Mouse (Mus musculus) CH12.LX (cell line): ENCODE results near the gene Rptor. TPM values are rescaled to one million over a fixed set of nuclear protein-coding genes. Genes with fewer than 3 reads are reported as not detected.

Source experiments
- DNase-seq: peaks from one replicate; pipeline ENCODE4 v3.0.0-alpha.2; 2013; ENCODE audit errors: extremely low read depth
- H3K27ac ChIP-seq: 2 replicates; pipeline ENCODE4 v1.5.1; 2012; ENCODE audit warnings: low read depth, mild to moderate bottlenecking, control low read depth, moderate library complexity; ENCODE audit not compliant: insufficient read depth
- H3K27me3 ChIP-seq: replicated peaks from 2 replicates; pipeline ENCODE3; 2012; ENCODE audit warnings: inconsistent platforms
- H3K36me3 ChIP-seq, 2 experiments: replicated peaks in 1 of 2; 2 replicates each; pipeline versions ENCODE3 to v1.6.1; 2012; ENCODE audit warnings: inconsistent platforms in 1 of 2, low read length in 1 of 2, mild to moderate bottlenecking in 1 of 2, mixed read lengths in 1 of 2, moderate library complexity in 1 of 2; ENCODE audit not compliant: control insufficient read depth in 1 of 2, insufficient read depth in 1 of 2
- H3K4me1 ChIP-seq, 2 experiments: 2 replicates each; pipeline ENCODE4 v1.6.1; 2012; ENCODE audit warnings: inconsistent platforms in 1 of 2, moderate library complexity in 1 of 2; ENCODE audit not compliant: insufficient read depth in 2 of 2, control insufficient read depth in 1 of 2
- H3K4me2 ChIP-seq: 2 replicates; pipeline ENCODE4 v1.6.1; 2012; ENCODE audit warnings: low read depth, mild to moderate bottlenecking, control low read depth; ENCODE audit not compliant: poor library complexity, insufficient read depth, severe bottlenecking
- H3K4me3 ChIP-seq, 3 experiments: fragments of 150-350 bp in 1 of 3; sonication (generic) in 1 of 3; replicated peaks in 1 of 3; 2 replicates each; pipeline versions ENCODE3 to v1.5.1; 2011 to 2012; ENCODE audit warnings: low read depth in 2 of 3, low read length in 2 of 3, mild to moderate bottlenecking in 2 of 3, moderate library complexity in 2 of 3, control low read depth in 1 of 3, improper control_type of control experiment in 1 of 3, inconsistent platforms in 1 of 3, mixed read lengths in 1 of 3; ENCODE audit not compliant: poor library complexity in 1 of 3
- H3K79me2 ChIP-seq: replicated peaks from 2 replicates; pipeline ENCODE4 v1.6.1; 2012; ENCODE audit warnings: mild to moderate bottlenecking, moderate library complexity; ENCODE audit not compliant: control insufficient read depth, poor library complexity, insufficient read depth, severe bottlenecking; ENCODE audit errors: extremely low read depth
- H3K9ac ChIP-seq: 2 replicates; pipeline ENCODE4 v1.6.1; 2012; ENCODE audit warnings: low read depth, mild to moderate bottlenecking, control low read depth, moderate library complexity; ENCODE audit not compliant: insufficient read depth
- H3K9me3 ChIP-seq: replicated peaks from 2 replicates; pipeline ENCODE3; 2012; ENCODE audit warnings: low read length, inconsistent platforms, mixed read lengths
- BHLHE40 ChIP-seq: IDR thresholded peaks from 2 replicates; pipeline ENCODE4 v1.6.1; 2011; ENCODE audit warnings: mild to moderate bottlenecking, low read depth, low read length, improper control_type of control experiment
- CHD2 ChIP-seq: IDR thresholded peaks from 2 replicates; pipeline ENCODE4 v1.6.1; 2011; ENCODE audit warnings: low read length, improper control_type of control experiment
- CTCF ChIP-seq, 2 experiments: IDR thresholded peaks in 1 of 2; conservative IDR thresholded peaks in 1 of 2; 2 replicates each; pipeline ENCODE4 v1.5.1; 2011 to 2012; ENCODE audit warnings: low read depth in 2 of 2, low read length in 2 of 2, improper control_type of control experiment in 1 of 2, inconsistent platforms in 1 of 2, mild to moderate bottlenecking in 1 of 2, moderate library complexity in 1 of 2
- ELF1 ChIP-seq: IDR thresholded peaks from 2 replicates; pipeline ENCODE4 v1.6.1; 2014; ENCODE audit warnings: low read depth, mild to moderate bottlenecking, inconsistent platforms, low read length, improper control_type of control experiment
- EP300 ChIP-seq: IDR thresholded peaks from 2 replicates; pipeline ENCODE4 v1.6.1; 2011; ENCODE audit warnings: low read length, improper control_type of control experiment
- ETS1 ChIP-seq: conservative IDR thresholded peaks from 2 replicates; pipeline ENCODE4 v1.6.1; 2012; ENCODE audit warnings: low read depth, mild to moderate bottlenecking, inconsistent platforms, low read length, improper control_type of control experiment, moderate library complexity
- GABPA ChIP-seq: IDR thresholded peaks from 2 replicates; pipeline ENCODE4 v1.6.1; 2012; ENCODE audit warnings: low read depth, low read length, improper control_type of control experiment, inconsistent platforms; ENCODE audit not compliant: insufficient replicate concordance
- HCFC1 ChIP-seq: IDR thresholded peaks from 2 replicates; pipeline ENCODE4 v1.6.1; 2012; ENCODE audit warnings: low read depth, mild to moderate bottlenecking, inconsistent platforms, low read length, improper control_type of control experiment
- IRF4 ChIP-seq: IDR thresholded peaks from 2 replicates; pipeline ENCODE4 v1.6.1; 2014; ENCODE audit warnings: low read depth, mild to moderate bottlenecking, inconsistent platforms, low read length, improper control_type of control experiment
- JUN ChIP-seq: IDR thresholded peaks from 2 replicates; pipeline ENCODE4 v1.6.1; 2011; ENCODE audit warnings: low read depth, mild to moderate bottlenecking, low read length, improper control_type of control experiment, moderate library complexity; ENCODE audit not compliant: insufficient read depth
- JUND ChIP-seq: conservative IDR thresholded peaks from 2 replicates; pipeline ENCODE4 v1.6.1; 2011; ENCODE audit warnings: low read depth, low read length, improper control_type of control experiment
- KAT2A ChIP-seq: IDR thresholded peaks from 2 replicates; pipeline ENCODE4 v1.6.1; 2012; ENCODE audit warnings: low read length, improper control_type of control experiment, inconsistent platforms; ENCODE audit not compliant: insufficient replicate concordance
- MAFK ChIP-seq: IDR thresholded peaks from 2 replicates; pipeline ENCODE4 v1.6.1; 2011; ENCODE audit warnings: low read length, improper control_type of control experiment; ENCODE audit not compliant: insufficient replicate concordance
- MAX ChIP-seq: IDR thresholded peaks from 2 replicates; pipeline ENCODE4 v1.6.1; 2011; ENCODE audit warnings: low read length, improper control_type of control experiment
- MAZ ChIP-seq: IDR thresholded peaks from 2 replicates; pipeline ENCODE4 v1.6.1; 2012; ENCODE audit warnings: low read depth, mild to moderate bottlenecking, inconsistent platforms, low read length, improper control_type of control experiment, moderate library complexity
- MEF2A ChIP-seq: IDR thresholded peaks from 2 replicates; pipeline ENCODE4 v1.6.1; 2014; ENCODE audit warnings: low read depth, mild to moderate bottlenecking, inconsistent platforms, low read length, improper control_type of control experiment, borderline replicate concordance
- MXI1 ChIP-seq: IDR thresholded peaks from 2 replicates; pipeline ENCODE4 v1.6.1; 2011; ENCODE audit warnings: mild to moderate bottlenecking, low read depth, low read length, improper control_type of control experiment
- MYC ChIP-seq: IDR thresholded peaks from 2 replicates; pipeline ENCODE4 v1.6.1; 2011; ENCODE audit warnings: low read depth, mild to moderate bottlenecking, improper control_type of control experiment, low read length
- NRF1 ChIP-seq: IDR thresholded peaks from 2 replicates; pipeline ENCODE4 v1.6.1; 2014; ENCODE audit warnings: low read depth, mild to moderate bottlenecking, inconsistent platforms, low read length, improper control_type of control experiment, moderate library complexity
- PAX5 ChIP-seq: IDR thresholded peaks from 2 replicates; pipeline ENCODE4 v1.6.1; 2012; ENCODE audit warnings: low read length, inconsistent platforms, mixed read lengths
- POLR2A ChIP-seq: IDR thresholded peaks from 2 replicates; pipeline ENCODE4 v1.6.1; 2011; ENCODE audit warnings: low read depth, mild to moderate bottlenecking, improper control_type of control experiment, low read length
- RCOR1 ChIP-seq: conservative IDR thresholded peaks from 2 replicates; pipeline ENCODE4 v1.6.1; 2012; ENCODE audit warnings: low read depth, mild to moderate bottlenecking, inconsistent platforms, low read length, improper control_type of control experiment
- SIN3A ChIP-seq: IDR thresholded peaks from 2 replicates; pipeline ENCODE4 v1.6.1; 2012; ENCODE audit warnings: low read length, improper control_type of control experiment, inconsistent platforms
- SMC3 ChIP-seq: IDR thresholded peaks from 2 replicates; pipeline ENCODE4 v1.6.1; 2011; ENCODE audit warnings: low read depth, low read length, improper control_type of control experiment
- TBP ChIP-seq: conservative IDR thresholded peaks from 2 replicates; pipeline ENCODE4 v1.6.1; 2011; ENCODE audit warnings: low read depth, low read length, improper control_type of control experiment
- TCF12 ChIP-seq: IDR thresholded peaks from 2 replicates; pipeline ENCODE4 v1.6.1; 2014; ENCODE audit warnings: low read depth, mild to moderate bottlenecking, inconsistent platforms, low read length, improper control_type of control experiment
- UBTF ChIP-seq: IDR thresholded peaks from 2 replicates; pipeline ENCODE4 v1.6.1; 2012; ENCODE audit warnings: low read depth, mild to moderate bottlenecking, inconsistent platforms, low read length, improper control_type of control experiment, moderate library complexity
- USF1 ChIP-seq: IDR thresholded peaks from 2 replicates; pipeline ENCODE4 v1.6.1; 2014; ENCODE audit warnings: low read depth, mild to moderate bottlenecking, inconsistent platforms, low read length, improper control_type of control experiment
- USF2 ChIP-seq: conservative IDR thresholded peaks from 2 replicates; pipeline ENCODE4 v1.6.1; 2011; ENCODE audit warnings: low read depth, low read length, improper control_type of control experiment
- ZC3H11A ChIP-seq: IDR thresholded peaks from 2 replicates; pipeline ENCODE4 v1.6.1; 2012; ENCODE audit warnings: low read depth, mild to moderate bottlenecking, inconsistent platforms, low read length, improper control_type of control experiment
- ZKSCAN1 ChIP-seq: IDR thresholded peaks from 2 replicates; pipeline ENCODE4 v1.6.1; 2012; ENCODE audit warnings: low read depth, inconsistent platforms, low read length, improper control_type of control experiment, borderline replicate concordance
- ZNF384 ChIP-seq: IDR thresholded peaks from 2 replicates; pipeline ENCODE4 v1.6.1; 2012; ENCODE audit warnings: low read depth, low read length, improper control_type of control experiment, inconsistent platforms
- dilution Hi-C: fragments of 300-500 bp; cut with MboI; formaldehyde crosslinking; loops from 2 replicates; pipeline ENCODE4 v1.14.3; 2020; ENCODE audit warnings: low sequenced_read_pairs; ENCODE audit not compliant: extremely low pct_unique_long_range_greater_than_20kb, extremely low pct_ligation_motif_present
- in situ Hi-C: fragments of 300-500 bp; cut with MboI; formaldehyde crosslinking; loops from 3 replicates; pipeline ENCODE4 v1.14.3; 2019; ENCODE audit warnings: low sequenced_read_pairs, low pct_ligation_motif_present, low pct_unique_long_range_greater_than_20kb, mixed read lengths
- polyA plus RNA-seq: library from polyadenylated mRNA; unstranded; fragments of >175 nt; gene quantifications from 2 replicates; pipeline ENCODE4 v1.2.1, GENCODE M21; 2012; ENCODE audit warnings: low read depth; ENCODE audit not compliant: insufficient read length
- total RNA-seq, 2 experiments: library from RNA; depleted of rRNA; stranded (reverse); fragments of 300-350 nt in 1 of 2; fragments of >200 nt in 1 of 2; gene quantifications; 2 replicates each; pipeline ENCODE4 v1.2.3; 2012 to 2014

Rptor gene
- total and polyA plus RNA-seq, 3 experiments: 10.3 to 33.1 (median 26.7) TPM

DNA sequence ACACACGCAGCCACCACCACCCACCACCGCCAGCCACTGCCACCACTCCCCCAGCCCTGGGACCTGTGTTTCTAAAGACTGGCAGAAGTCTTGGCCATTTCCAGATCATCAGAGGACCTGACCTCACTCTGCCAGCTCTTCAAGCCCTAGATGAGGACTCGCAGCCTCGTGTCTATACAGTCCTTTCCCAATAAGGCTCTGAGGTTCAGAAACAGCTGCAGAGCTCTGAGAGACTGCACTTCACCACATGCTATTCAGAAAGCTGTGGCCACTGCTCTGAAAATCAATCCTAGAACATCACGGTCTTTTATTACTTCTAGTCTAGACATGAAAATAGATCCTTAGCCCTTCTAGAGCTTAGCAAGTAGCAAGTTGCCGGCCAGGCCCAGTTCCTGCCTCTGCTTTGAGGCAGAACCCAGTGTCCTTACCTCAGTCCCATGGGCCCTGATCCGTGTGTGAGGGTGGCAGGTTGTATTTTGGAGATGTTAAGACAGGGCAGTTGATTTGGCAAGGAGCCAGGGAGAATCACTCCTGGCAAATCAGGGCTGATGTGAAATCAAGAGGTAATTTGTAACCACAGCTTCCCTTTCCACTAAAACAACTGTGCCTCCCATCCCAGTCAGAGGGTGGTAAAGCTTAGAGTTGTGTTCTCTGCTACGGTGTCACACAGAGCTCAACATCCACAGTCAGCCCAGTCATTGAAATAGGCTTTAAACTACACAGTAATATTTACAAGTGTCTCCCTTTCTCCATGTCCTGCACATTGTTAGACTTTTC lies 260.0 kb downstream of the Rptor start:
- dilution Hi-C loops (no loop called here), in situ Hi-C loops (no loop called here)
- Histone ChIP-seq H3K27ac (peak overlapping the region; percentile 19; the same call in 1 of the 2 replicates), H3K79me2 (no peaks in the 10 kb centered on the region), H3K36me3 (peaks cover 32 to 80% of the 10 kb centered on the region in 2 experiments), H3K9me3 (no peaks in the 10 kb centered on the region), H3K4me3 (no peak overlapping the region), H3K4me1 (peaks cover 17 to 36% of the 10 kb centered on the region in 2 experiments), H3K4me2 (peak overlapping the region; percentile 53), H3K27me3 (no peaks in the 10 kb centered on the region), H3K9ac (no peak overlapping the region)
- no peak for TF ChIP-seq USF2
- TF ChIP-seq KAT2A: no peak
- TF ChIP-seq RCOR1: no peak
- no peak for TF ChIP-seq JUND
- no peak for TF ChIP-seq TBP
- no peak for TF ChIP-seq MXI1
- TF ChIP-seq UBTF: no peak
- no peak for TF ChIP-seq MAX
- TF ChIP-seq MYC: no peak
- TF ChIP-seq USF1: no peak
- no peak for TF ChIP-seq TCF12
- TF ChIP-seq CHD2: no peak
- no peak for TF ChIP-seq MAFK
- no peak for TF ChIP-seq MAZ
- no peak for TF ChIP-seq BHLHE40
- TF ChIP-seq ELF1: no peak
- TF ChIP-seq NRF1: no peak
- no peak for TF ChIP-seq ZKSCAN1
- no peak for TF ChIP-seq HCFC1
- TF ChIP-seq JUN: no peak
- peak; percentile 39 for DNase-seq

DNA sequence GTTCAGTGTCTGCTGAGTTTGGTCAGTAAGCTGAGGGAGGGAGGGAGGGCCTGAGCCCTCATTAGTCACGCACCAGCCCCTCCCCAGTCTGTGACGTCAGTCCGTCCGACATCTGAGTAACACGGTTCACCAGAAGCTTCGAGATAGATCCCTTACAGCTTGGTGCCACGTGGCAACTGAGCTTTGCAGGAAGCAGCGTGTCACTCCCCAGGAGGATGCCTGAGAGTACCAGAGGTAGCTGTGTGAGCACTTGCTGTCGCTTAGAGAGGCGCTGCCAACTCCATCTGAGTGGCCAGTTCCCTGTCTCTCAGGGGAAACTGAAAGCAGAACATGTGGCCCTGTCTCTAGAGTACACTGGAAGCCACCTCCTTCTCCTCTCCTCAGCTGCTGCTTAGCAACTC lies 260.7 kb downstream of the Rptor start:
- in situ Hi-C loops: no loop called here
- no peak overlapping the region for H3K9ac ChIP-seq
- H3K4me2 ChIP-seq: peak overlapping the region; percentile 53
- peaks cover 17 to 36% of the 10 kb centered on the region in 2 experiments for H3K4me1 ChIP-seq
- H3K27ac ChIP-seq: peak overlapping the region; percentile 87
- no peaks in the 10 kb centered on the region for H3K27me3 ChIP-seq
- peak overlapping the region; percentile 29 to 54 (median 31) for H3K4me3 ChIP-seq
- dilution Hi-C loops: no loop called here
- no peaks in the 10 kb centered on the region for H3K79me2 ChIP-seq
- DNase-seq: peak; percentile 98
- H3K36me3 ChIP-seq: peaks cover 30 to 80% of the 10 kb centered on the region in 2 experiments
- H3K9me3 ChIP-seq: no peaks in the 10 kb centered on the region
- no peak for TF ChIP-seq ZC3H11A
- peak; percentile 73 for TF ChIP-seq EP300
- peak; percentile 100 for TF ChIP-seq MYC
- TF ChIP-seq PAX5: no peak
- TF ChIP-seq IRF4: peak; percentile 62; the same call in 1 of the 2 replicates
- TF ChIP-seq SIN3A: peak; percentile 92
- peak; percentile 63 for TF ChIP-seq USF2
- TF ChIP-seq HCFC1: peak; percentile 57; the same call in 1 of the 2 replicates
- no peak for TF ChIP-seq CTCF (conservative IDR thresholded peaks at IDR 0.05 in 1 of 2, IDR thresholded peaks at IDR 0.05 in 1 of 2; ENCODE audit: low read depth in 2 of 2, low read length in 2 of 2)
- TF ChIP-seq MEF2A: peak; percentile 51; the same call in 1 of the 2 replicates
- no peak for TF ChIP-seq RCOR1
- no peak for TF ChIP-seq ZNF384
- no peak for TF ChIP-seq UBTF
- TF ChIP-seq SMC3: no peak
- TF ChIP-seq CHD2: no peak
- no peak for TF ChIP-seq GABPA
- peak; percentile 66 for TF ChIP-seq ETS1
- peak; percentile 81 for TF ChIP-seq POLR2A
- TF ChIP-seq BHLHE40: peak; percentile 71
- peak; percentile 50; the same call in 1 of the 2 replicates for TF ChIP-seq JUN
